Mouse (Mus musculus): ENCODE results near the gene Ttc7b.

Gene Ttc7b

GRCm38 (mm10) chr12:100293956-100294355 is 226.7 kb downstream of the Ttc7b start:
- peak; percentile 41 to 60 for DNase-seq

- peak; percentile 43 to 52 for DNase-seq
Observed at GRCm38 (mm10) chr12:100290711-100291685, 229.6 kb downstream of the Ttc7b start.

DNA sequence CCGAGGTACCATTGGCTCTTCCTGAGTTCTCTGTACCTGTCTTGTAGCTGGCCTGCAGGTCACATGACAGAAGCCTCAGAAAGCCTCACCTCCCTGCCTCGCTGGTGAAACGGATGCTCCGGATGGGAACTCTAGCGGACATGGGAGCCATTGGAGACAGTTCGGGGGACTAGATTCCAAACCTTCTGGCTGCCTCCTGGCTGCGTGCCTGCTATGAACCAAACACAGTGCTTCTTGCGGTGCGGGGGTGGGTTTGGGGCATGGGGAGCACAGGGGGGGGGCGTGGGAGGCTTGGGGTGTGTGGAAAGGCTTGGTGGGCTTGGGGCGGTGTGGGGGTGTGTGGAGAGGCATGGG is 230.5 kb downstream of the Ttc7b start:
- peak; percentile 59 to 68 for DNase-seq

GRCm38 (mm10) chr12:100289267-100290177 is 231.1 kb downstream of the Ttc7b start:
- DNase-seq = peak; percentile 55 to 73

DNA sequence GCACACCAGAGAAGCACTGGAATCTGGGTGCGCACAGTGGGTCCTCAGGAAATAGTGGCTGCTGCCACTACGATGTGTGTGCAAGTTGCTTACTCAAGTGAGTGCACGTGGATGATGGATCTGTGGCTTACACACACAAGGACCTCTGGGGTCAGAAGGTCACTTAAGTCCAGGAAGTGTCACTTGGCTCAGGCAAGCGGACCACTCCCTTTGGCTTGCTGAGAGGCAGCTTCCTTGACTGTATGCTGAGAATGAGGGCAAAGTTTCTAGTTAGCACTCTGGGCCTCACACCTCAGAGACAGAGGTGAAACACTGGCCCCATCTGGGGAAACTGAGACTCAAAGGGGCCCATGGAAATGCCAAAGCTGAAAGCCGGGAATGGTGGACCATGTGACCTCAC is 232.6 kb downstream of the Ttc7b start:
- no peak for DNase-seq

DNA sequence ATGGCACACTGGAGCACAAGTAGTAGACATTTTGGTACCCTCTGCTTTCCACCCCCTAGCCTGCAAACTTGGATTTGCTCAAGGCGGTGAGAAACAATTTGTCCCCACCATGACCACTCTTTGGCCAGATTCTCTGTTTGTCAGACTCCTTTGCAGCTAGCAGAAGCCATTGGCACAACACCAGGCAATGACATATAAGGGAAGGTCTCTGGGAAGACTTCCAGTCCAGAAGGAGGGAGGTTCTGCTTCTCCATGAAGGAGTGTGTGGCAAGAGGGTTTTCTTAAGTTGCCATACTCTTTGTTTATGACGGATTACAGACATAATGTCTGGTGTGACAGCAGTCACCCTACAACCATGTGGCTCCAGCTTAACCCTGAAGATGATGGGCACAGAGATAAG is 233.1 kb downstream of the Ttc7b start:
- no peak for DNase-seq

GRCm38 (mm10) chr12:100283283-100283682 is 237.3 kb downstream of the Ttc7b start:
- DNase-seq = no peak

- no peak for DNase-seq
Observed at GRCm38 (mm10) chr12:100282025-100282885, 238.4 kb downstream of the Ttc7b start.

GRCm38 (mm10) chr12:100280972-100281794 is 239.4 kb downstream of the Ttc7b start:
- peak in 1 of 2 experiments; percentile 61 for DNase-seq

- DNase-seq = no peak
Observed at GRCm38 (mm10) chr12:100279898-100280297, 240.7 kb downstream of the Ttc7b start.

GRCm38 (mm10) chr12:100278358-100278757 is 242.3 kb downstream of the Ttc7b start:
- DNase-seq = no peak

- DNase-seq = no peak
Observed at GRCm38 (mm10) chr12:100277534-100277905, 243.1 kb downstream of the Ttc7b start.

GRCm38 (mm10) chr12:100276607-100277533 is 243.8 kb downstream of the Ttc7b start:
- DNase-seq = peak in 1 of 2 experiments; percentile 62

- peak in 1 of 2 experiments; percentile 53 for DNase-seq
Observed at GRCm38 (mm10) chr12:100275850-100276249, 244.8 kb downstream of the Ttc7b start.

GRCm38 (mm10) chr12:100273033-100273432 is 247.6 kb downstream of the Ttc7b start:
- DNase-seq = peak; percentile 55 to 70

DNA sequence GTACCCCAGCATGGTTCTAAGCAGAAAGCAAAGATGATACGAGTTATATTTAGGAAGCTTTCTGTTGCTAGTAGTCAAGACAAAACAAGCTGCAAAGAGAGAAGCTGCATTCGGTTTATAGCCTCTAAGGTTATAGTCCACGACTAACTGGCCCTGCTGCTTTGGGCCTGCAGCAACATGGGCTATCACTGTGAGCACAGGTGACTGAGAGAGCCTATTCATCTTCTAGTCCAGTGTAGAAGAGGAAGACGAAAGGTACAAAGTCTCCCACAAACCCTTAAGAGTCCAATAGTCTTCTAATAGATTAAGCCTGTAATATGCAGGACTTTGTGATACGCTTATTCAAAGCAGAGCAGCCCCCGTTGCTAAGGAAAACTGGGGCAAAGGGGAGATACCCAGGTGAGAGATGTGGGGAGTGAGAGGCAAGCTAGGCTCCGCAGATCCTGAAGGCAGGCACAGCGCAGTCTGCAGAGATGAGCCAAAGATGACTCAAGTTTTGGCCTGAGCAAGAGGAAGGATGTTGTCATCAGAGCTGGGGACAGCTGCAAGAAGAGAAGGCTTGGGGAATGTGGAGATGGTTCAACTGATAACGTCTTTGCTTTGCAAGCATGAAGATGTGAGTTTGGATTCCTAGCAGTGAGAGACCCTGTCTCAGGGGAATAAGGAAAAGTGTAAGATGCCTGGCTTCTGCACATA is 250.5 kb downstream of the Ttc7b start:
- peak in 1 of 2 experiments; percentile 50 for DNase-seq

DNA sequence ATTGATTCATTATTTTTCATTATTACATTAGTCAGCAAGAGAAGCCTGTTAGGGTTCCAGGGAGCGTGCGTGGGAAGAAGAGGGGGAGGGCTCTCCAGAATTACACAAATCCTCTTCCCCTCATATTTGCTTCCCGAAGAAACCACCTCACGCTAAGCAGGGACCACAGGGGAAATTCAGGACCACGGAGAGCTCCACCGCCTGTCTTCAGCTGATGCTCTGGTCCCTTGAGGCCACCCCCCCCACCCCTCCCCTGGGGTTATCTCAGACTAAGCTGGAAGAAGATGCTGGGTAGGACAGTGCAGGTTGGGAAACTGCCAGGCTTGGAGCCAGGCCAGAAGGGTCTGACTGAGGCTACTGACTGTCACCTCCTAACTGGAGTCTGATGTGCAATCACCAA is 252.6 kb downstream of the Ttc7b start:
- DNase-seq = peak in 1 of 2 experiments; percentile 65

GRCm38 (mm10) chr12:100265546-100266309 is 254.9 kb downstream of the Ttc7b start:
- peak; percentile 94 to 95 for DNase-seq

- DNase-seq = peak in 1 of 2 experiments; percentile 44
Observed at GRCm38 (mm10) chr12:100264941-100265340, 255.7 kb downstream of the Ttc7b start.

Measured in cerebellum, postnatal 25 days (tissue).